Mouse (Mus musculus): ENCODE measurements around the gene Nudt2.

DNA sequence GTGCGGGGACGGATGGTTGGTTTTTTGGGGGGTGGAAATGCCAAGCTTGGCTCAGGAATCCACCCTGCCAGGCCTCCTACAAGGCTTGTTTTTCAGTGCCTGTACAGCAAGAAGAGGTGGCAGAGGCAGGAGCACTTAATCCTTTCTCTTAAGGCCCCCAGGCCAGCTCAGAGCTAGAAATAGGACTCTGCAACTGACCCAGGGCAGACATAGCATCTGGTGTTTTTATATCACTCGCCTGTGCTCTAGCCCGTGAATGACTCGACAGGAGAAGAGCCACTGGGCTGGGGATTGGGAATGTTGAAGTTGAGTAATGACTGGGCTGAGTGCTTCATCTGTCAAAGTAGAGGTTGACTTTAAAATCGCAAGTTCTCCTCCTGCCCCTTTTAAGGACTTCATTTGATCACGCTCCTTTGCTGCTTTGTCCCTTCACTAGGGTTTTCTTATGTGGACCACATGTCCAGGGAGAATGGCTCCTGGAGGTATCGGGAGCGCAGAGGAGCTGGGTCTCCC, 12.8 kb downstream of the Nudt2 start:
- TF ChIP-seq GATA1 (IDR thresholded peaks at IDR 0.05; ENCODE audit: borderline replicate concordance, low read length) (no peak), FLI1 (IDR thresholded peaks at IDR 0.05; ENCODE audit: low read length) (no peak)
